Mouse (Mus musculus) embryo, embryonic 10.5 days (tissue): Measurements from ENCODE around the gene Cdh5.

Source experiments
- DNase-seq: peaks from one replicate; pipeline ENCODE4 v3.0.0-alpha.2; 2015; ENCODE audit warnings: low spot score

Cdh5 gene

DNA sequence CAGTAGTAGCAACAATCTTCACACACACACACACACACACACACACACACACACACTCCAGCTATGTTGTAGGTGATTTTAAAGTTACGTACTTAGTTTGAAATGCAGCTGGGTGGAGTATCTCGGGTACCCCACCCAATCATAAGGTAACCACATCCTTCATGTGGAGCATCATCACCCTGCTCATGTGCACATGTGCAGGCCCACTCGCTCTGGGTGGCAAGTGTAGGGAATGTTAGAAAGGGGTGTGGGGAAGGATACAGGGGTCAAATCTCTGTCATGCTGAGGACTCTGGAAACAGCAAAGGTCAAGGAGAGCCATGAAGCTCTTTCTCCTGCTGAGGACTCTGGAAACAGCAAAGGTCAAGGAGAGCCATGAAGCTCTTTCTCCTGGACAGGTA is 34.9 kb downstream of the Cdh5 start:
- DNase-seq: no peak

DNA sequence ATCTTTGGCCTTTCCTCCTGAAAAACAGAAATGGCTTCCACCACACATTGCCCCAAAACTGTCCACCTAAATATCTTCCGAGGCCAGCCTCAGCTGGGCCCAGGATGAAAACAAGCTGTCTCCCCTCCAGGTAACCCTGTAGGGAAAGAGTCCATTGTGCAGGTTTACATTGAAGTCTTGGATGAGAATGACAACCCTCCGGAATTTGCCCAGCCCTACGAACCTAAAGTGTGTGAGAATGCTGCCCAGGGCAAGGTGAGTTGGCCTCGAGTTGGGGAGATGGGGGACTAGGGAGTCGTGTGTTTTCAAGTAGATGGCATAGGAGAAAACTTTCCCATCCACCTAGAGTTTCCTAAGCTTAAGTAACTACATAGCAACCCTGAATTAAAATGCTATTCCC is 36.2 kb downstream of the Cdh5 start:
- no peak for DNase-seq

DNA sequence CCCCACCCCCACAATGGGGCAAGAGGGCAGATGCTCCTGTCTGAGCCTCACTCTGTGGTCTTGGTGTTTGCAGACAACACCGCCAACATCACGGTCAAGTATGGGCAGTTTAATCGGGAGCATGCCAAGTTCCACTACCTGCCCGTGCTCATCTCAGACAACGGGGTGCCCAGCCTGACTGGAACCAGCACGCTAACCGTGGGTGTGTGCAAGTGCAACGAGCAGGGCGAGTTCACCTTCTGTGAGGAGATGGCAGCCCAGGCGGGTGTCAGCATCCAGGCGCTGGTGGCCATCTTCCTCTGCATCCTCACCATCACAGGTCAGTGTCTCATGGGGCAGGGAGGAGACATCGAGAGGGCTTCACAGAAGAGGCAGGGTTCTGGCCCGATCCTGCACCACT is 39.2 kb downstream of the Cdh5 start:
- no peak for DNase-seq

DNA sequence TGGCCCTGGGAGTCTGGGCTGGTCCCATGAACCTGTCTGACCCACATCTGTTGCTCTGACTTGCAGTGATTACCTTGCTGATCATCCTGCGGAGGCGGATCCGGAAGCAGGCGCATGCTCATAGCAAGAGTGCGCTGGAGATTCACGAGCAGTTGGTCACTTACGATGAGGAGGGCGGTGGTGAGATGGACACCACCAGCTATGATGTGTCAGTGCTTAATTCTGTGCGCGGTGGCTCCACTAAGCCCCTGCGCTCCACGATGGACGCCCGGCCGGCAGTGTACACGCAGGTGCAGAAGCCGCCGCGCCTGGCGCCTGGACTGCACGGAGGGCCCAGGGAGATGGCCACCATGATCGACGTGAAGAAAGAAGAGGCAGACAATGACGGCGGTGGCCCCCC is 41.0 kb downstream of the Cdh5 start:
- DNase-seq: no peak

DNA sequence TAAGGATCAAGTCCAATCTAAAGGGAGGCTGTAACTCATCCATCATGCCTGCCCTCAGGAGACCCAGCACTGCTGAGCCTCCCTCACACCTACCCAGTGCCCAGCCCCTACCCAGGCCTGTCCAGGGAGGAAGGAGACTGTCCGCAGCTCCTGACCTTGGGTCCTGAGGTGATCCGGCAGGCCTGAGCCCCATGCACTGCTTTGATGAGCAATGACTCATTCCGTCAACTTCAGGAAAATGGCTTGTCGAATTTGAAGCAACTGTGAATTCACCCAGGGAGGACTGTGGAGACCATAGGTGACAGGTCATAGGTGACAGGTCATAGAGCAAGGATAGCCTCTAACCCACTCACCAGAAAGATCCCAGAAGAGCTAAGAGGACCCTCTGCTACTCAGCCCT is 42.0 kb downstream of the Cdh5 start:
- no peak for DNase-seq

DNA sequence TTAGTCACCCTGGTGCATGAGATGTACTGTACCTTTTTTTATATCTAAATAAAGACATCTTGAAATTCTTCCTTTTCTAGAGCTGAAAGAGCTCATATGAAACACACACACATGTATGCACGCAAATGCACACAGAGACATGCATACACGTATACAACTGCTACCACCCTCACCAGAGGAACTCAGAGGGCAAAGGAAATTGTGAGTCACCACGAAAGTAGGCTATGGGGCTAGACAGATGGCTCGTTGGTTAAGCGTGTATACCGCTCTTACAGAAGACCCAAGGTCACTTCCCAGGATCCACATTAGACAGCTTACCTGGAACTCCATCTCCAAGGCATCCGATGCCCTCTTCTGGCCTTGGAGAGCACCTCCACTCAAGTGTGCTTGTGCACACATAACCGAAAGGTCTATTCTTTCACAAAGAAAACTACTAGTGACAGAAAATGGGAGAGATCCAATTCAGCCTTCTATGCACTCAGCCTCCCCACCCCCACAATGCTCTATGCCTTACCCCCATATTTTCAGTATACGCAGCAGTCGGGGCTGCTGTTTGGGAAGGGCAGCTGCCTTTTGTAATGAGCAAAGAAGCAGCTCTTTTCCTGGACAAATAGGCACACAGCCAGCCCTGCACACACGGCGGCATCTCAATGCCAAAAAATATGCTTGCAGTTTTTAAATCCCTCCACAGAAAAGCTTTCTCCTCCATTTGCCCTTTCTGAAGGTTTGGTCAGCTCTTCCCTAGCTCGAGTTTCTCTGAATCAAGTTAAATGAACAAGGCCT is 43.2 kb downstream of the Cdh5 start:
- peak; percentile 8 for DNase-seq

DNA sequence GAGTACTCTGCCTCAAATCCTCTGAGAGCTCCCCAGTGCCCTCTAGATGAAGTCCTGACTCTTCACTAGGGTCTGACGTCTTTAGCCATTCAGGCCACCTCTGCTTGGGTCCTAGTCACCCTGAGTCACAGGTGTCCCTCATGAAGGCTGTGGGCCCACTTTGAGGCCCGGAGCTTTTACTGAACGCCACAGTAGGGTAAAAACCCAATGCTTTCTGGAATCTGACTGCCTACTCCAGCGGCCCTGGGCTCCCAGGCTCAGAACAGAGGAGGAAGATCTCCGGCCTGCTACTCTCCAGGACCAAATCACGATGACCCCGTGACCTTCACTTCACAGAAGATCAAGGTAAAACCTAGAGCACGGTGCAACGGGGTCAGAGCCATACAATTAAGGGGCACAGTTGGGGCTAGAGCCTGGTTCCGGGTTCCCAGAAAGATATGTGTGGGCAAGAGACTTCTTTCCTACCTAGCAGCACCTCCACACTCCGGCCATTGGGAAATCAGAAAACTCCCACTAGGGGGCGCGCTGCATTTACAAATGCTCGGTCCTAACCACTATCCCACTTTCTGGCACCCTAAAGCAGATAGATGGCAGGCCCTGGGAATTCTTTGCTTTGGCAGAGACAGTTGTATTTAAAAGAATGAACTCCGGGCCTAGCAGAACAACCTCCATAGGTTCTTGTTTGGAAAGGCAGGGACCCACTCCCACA is 44.7 kb downstream of the Cdh5 start:
- DNase-seq: peak; percentile 89

DNA sequence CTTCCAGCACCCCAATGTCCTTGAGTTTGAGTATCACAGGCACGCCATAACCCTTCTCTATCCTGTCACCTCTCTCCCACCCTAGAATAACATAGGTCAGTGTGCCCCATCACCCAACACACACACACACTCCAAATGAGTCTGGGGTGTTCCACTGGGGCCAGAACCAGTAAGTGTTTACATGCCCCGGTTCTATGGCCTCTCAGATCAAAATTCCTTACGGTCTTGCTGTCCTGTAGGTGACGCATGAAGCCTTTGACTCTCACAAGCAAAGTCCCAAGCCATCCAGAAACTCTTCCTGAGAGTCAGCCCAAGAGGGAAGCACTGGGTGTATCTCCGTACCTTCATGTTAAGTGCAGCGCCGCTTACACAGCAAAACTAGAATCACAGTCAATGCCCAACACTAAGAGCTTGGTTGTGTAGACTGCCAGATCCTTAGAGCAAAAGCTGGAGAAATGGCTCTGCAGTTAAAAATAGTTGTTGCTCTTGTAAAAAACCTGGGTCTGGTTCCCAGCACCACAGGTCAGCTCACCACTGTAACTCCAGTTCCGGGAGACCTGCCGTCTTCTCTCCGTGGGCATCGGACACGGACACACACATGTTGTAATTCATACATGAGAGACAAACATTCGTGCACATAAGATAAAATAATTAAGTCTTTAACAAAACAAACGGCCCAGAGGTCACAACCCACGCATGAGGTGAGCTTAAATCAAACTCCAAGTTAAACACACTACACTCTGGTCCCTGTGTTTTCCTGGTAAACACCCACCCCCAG is 45.5 kb downstream of the Cdh5 start:
- no peak for DNase-seq

DNA sequence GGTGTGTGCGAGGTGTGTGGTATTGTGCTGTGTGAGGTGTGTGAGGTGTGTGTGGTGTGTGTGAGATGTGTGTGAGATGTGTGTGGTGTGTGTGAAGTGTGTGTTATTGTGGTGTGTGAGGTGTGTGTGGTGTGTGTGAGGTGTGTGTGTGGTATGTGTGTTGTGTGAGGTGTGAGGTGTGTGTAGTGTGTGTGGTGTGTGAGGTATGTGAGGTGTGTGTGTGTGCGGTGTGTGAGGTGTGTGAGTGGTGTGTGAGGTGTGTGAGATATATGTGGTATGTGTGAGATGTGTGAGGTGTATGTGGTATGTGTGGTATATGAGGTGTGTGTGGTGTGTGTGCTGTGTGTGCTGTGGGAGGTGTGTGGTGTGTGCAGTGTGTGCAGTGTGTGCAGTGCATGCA is 46.5 kb downstream of the Cdh5 start:
- no peak for DNase-seq

DNA sequence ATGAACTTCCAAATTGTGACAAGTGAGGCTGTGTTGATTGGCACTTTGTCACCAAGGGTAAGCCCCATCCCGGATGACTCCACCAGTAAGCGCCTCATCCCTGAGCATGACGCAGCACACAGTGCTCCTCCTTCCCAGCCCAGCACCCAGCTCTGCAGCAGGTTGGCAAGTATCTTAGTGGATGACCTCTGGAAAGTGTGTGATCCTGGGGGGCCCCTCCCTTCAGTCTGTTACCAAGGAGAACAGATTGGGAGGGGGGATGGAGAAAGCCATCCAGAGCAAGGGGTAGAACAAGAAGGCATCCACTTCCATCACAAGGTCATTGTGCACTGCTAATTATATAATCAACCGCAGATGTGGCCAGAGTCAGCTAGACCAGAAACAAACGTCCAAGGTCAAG is 59.3 kb downstream of the Cdh5 start:
- DNase-seq: peak; percentile 19

DNA sequence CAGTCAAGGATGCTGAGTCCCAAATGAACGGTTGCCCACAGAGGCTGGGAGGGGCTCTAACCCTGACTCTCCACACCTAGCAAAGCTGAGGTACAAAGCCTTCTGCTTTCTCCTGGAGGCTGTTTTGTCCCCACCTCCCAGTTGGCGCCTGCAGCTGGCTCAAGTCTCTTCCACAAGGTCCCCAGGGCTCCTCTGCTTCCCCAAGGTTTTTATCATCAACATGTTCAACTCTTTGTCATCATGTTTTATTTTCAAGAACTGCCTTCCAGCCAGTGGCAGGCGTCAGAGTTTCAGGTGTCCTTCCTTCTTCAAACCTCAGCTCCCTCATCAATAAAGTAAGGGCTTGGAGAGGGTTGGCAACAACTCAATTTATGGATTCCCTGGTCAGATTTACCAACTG is 68.0 kb downstream of the Cdh5 start:
- DNase-seq: no peak

DNA sequence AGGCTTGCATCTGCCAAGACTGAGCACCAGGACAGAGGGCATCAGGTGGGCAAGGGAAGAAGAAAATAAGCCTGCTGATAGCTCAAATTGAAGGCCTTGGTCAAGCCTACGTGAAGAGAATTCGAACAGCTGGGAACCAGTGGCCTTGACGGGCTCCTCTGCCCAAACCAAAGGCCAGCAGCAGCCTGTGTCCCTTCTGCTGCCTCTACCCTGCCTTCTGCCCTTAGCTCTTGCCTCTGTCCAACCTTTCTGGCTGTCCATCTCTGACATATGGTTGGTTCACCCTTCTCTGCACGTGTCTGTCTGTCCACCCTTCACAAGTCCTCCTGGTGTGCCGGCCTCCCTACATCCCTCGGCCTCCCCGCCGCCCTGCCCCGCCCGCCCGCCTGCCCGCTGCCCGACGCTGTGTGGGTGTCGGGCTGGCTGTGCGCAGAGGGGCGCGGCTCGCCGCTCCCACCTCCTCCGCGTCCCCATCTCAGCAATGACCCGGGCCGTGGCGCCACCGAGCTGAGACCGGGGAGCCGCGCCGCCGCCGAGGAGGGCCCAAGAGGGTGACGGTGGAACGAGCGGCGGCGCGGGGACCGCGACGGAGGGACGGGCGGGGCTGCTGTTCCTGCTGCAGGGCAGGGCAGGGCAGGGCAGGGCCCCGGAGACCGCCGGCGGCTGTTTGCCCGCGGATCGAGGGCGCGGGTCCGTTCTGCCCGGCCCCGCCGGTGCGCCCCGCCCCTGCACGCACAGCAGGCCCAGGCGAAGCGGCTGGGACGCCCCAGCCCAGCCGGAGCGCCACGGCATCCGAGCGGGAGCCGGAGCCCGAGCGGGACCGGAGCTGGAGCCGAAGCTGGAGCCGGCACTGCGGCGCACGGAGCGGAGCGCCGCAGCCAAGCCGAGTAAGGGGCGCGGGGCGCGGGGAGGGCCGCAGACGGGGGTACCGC is 69.0 kb downstream of the Cdh5 start, which contains the start of gene Bean1:
Gene Bean1 (plus strand): TSS at position 325 of the 932 bp plus-strand sequence.
- peak; percentile 35 for DNase-seq

DNA sequence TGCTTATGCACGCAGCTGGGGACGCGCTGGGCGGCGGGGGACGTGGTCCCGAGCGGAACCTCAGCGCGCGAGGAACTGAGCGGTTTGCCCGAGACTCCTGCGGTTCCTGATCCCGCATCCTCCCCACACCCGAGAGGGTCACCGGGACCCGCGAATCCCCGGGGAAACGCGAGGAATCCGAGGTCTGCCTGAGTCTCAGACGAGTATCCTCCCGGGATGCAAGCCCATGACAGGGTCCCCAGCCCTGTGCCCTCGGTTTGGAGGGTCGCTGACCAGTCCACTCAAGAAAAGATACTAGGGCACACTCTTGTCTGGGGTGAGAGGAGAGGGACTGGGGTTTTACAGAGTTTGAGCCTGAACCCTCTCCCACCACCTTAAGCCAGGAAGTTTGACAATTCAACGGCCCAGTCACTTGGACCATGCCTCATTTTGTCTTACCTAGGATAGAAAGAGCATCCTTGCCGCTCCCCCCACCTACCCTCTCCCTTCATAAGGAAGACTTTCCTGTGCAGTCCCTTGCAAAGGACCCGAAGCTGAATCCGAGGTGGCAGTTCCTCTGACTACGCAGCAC is 69.7 kb downstream of the Cdh5 start:
- DNase-seq: no peak

DNA sequence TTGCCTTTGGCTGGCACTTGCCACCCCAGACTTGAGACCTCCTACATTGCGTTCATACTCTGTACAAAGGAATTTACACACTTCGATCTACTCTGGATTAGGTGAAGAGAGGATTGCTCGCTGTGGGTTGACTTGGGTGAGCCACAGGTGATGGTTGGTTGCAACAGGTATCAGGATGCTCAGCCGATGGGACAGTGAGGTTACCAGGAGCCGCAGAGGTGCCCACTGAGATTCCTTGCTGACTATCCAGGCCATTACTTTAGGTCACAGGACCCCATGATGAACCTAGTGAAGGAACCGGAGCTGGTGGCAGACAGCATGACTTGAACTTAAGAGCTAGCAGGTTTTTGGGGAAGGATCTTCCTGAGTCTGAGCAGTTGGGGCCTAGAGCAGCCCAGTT is 71.0 kb downstream of the Cdh5 start:
- no peak for DNase-seq

DNA sequence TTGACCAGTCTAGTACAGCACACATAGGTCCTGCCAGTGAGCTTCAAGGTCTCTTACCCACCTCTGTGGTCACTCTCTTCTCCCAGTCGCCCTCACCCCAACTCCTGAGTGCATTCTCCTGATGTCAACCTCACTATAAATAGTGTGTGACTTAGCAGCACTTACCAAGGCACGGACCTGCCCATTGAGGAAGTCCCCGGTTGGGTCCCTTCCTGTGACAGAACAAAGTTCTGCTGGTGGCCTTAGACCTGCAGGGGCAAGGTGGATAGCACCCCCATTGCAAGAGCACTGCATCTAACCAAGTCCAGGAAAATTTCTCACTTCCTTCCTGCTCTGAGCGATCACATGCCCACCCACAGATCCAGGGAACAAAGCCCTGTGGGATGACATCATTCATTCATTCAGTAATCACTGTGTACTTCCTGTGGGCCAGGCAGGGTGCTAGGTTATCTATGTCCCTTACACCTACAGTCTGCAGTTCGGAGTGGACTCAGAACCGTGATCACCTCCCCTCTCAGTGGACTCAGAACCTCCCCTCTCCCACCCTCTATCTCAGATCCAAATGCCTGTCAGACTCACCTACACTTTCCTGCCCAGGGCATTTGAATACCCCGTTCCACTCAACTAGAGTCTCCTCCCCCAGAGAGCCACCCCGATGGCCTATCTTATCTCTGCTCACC is 74.6 kb downstream of the Cdh5 start:
- DNase-seq: no peak

DNA sequence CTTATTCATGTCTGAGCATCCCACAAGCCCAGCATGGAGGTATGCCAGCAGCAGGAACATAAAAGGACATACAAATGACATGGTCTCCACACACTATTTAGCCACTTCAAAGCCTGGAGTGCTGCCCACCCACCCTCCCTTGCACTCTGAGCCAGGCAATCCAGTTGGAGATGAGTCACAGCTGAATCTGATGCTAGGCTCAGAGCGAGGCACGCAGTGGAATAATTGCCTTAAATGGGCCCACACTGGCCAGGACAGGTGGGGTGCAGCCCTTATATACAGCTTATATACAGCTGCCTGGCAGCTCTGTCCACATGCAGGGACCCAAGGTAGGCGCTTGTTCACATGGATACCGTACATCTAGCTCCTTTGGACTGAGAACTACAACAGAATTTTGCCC is 75.6 kb downstream of the Cdh5 start:
- DNase-seq: no peak

DNA sequence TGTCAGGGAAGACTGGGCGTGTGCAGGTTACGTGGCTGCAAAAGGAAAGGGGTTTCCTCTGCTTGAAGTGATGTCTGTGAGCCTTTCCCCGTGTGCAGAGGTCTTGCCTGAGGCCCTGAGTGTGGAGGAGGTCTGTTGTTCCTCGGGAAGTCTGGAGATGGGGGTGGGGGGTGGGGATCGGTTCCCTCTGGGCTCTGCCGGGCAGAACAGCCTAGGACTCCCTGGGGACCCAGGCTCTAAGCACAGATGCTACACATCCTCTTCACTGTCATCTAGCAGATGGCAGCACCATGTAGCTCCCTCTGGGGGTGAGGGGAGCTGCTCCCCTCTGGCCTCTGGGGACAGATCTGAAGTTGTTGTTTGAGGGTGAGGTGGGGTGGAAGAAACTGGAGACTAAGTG is 83.5 kb downstream of the Cdh5 start:
- DNase-seq: no peak

DNA sequence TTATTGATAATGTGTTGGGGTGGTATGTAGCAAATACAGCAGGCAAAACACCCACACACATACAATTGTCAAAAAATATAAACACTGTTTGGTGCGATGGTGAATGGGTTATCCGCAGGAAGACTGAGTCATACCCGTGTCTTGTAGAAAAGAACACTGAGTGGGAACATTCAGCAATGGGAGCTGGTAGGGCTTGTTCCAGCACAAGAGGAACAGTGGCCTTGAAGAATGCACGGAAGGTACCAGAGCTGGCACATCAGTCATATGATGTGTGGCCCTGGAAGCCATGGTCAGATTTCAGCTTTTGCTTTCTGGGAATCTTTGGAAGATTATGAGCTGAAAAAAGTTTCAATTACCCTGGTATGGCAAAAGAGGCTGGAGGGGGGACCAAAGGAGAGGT is 85.4 kb downstream of the Cdh5 start:
- no peak for DNase-seq

DNA sequence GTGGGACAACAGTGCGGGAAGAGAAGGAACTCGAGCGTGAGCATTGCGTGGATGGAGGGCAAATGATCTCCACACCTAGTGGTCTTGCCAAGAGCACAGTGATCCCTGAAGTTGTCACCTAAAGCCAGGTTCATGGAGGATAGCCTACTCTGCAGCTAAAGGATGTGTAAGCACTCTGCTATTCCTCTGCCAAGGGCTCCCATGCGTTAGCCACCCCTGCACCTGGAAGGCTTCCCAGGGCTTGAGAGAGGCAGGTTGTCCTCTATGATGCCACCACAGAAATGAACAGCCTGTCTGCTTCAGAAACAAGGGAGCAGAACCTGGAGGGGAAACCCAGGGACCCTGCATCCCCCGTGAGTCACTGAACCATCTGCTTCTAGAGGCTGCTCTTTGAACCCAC is 86.2 kb downstream of the Cdh5 start:
- DNase-seq: no peak

DNA sequence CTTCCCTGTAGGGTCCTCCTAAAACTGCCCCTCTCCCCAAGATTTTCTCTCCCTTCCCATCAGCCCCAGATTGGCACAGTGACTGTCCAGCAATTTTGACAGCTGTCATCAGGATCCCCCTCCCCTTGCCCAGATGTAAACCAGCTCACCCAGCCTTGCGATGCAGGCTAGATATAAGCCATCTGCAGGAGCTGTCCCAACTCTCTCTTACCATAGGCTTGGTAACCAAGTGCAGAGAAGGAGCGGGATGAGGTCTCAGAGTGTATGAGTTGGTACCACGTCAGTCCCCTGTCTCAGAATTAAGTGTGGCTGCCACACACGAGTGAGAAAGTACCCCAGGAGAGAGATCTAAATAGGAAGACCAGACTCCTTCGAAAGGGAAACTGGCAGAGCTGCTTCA is 87.0 kb downstream of the Cdh5 start:
- DNase-seq: no peak
